Mouse (Mus musculus) layer of hippocampus, adult 2 months (tissue): ENCODE measurements around the gene Ache. TPM values are rescaled to one million over a fixed set of nuclear protein-coding genes. Genes with fewer than 3 reads are reported as not detected.

ENCODE experiments used
- DNase-seq, 2 experiments: peaks; one replicate each; pipeline ENCODE4 v3.0.0; 2022; ENCODE audit warnings: low spot score in 2 of 2
- H3K27ac ChIP-seq: fragments of 200-600 bp; 2 replicates; pipeline ENCODE4 v1.8.1; 2022
- H3K4me3 ChIP-seq: fragments of 200-600 bp; 2 replicates; pipeline ENCODE4 v1.8.1; 2022; ENCODE audit warnings: mild to moderate bottlenecking
- CTCF ChIP-seq: fragments of 200-600 bp; conservative IDR thresholded peaks from 2 replicates; pipeline ENCODE4 v1.8.1; 2022; ENCODE audit warnings: antibody characterized with exemption, mild to moderate bottlenecking, moderate library complexity
- total RNA-seq, 2 experiments: library from RNA; stranded (reverse); gene quantifications; 2 replicates each; pipeline ENCODE4 v1.2.3; 2021

Gene Ache
- total RNA-seq, 2 experiments from 2014 or later = 58.5 to 62.3 TPM

- no peak overlapping the region for H3K4me3 ChIP-seq
- no peak for TF ChIP-seq CTCF
- DNase-seq = no peak
- H3K27ac ChIP-seq = no peak overlapping the region
Observed at GRCm38 (mm10) chr5:137320996-137321395, 33.7 kb downstream of the Ache start.

DNA sequence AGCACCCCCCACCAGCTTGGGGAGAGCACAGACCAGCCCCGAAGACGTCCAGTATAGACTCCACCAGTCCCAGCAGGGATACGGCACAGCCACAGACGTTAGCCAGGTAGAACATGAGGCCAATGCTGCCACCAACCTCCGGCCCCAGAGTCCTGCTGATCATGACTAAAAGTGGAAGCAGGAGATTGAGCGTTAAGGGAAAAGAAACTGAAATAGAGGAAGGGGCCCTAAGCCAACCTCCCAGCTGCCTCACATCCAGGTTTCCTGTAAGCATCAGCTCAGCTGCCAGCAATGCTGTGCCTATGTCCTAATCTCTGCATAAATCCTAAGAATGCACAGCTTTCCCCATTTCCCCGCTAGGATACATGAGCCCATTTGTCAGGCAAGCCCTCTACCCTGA lies 43.6 kb downstream of the Ache start:
- Histone ChIP-seq H3K4me3 (no peak overlapping the region), H3K27ac (no peak overlapping the region)
- TF ChIP-seq CTCF = no peak
- DNase-seq = no peak

DNA sequence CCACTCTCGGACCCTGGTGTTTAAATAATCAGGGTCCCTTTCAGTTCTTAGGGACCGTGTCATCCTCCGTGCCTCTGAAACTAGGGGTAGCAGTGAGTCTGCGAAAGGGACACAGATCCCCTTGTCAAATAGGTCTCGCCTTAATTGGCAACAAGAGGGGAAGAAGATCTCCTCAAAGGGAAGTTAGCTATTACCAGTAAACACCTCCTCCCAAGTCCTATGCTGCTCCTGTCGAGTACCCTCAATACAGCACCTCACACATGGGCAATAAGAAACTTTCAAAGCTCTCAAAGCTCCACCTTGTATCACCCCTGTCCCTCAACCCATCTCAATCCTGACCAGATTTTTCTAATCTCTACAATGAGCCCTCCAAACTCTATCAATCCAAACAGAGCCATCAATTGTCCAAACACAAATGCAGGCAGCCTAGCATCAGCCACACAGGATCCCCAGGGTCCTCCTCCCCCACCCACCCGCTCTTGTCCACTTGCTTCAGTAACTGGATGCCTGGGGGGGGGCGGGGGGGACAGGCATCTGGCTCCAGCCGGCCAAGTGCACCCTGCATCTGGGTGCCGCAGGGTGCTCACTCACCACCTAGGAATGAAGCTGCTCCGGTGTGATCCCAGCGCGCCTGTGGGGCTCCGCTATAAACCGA lies 45.7 kb downstream of the Ache start:
- TF ChIP-seq CTCF = no peak
- Histone ChIP-seq H3K4me3 (peak overlapping the region; percentile 78), H3K27ac (peak overlapping the region; percentile 75)
- no peak for DNase-seq

GRCm38 (mm10) chr5:137333512-137334174 lies 46.3 kb downstream of the Ache start, which contains the start of gene Slc12a9:
TSS of gene Slc12a9 (minus strand) at chr5:137333597.
- peak; percentile 91 to 92 for DNase-seq
- Histone ChIP-seq H3K27ac (peak within 1 kb of the TSS; percentile 75), H3K4me3 (peak within 1 kb of the TSS; percentile 78)
- peak; percentile 88 for TF ChIP-seq CTCF

- no peak for TF ChIP-seq CTCF
- Histone ChIP-seq H3K27ac (no peak overlapping the region), H3K4me3 (no peak overlapping the region; the same call in 1 of the 2 replicates)
- no peak for DNase-seq
Observed at GRCm38 (mm10) chr5:137334317-137334716, 47.0 kb downstream of the Ache start.

DNA sequence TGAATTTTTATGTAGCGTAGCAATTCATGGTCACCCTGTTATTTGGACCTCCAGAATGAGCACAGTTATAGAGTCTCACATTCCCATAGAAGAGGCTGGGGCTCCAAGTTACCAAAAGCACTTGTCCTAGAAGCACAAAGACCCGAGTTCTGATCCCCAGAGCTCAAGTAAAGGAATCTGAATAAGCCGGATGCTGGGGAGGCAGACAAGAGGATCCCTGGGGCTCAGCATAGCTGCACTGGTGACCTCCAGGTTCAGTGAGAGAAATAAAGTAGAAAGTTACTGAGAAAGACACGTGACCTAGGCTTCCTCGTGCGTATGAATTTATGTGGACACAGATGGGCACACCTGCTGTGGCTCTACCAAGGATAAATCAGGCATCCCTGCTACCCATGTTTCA lies 47.7 kb downstream of the Ache start:
- TF ChIP-seq CTCF = no peak
- DNase-seq = no peak
- no peak overlapping the region for H3K27ac ChIP-seq
- H3K4me3 ChIP-seq = no peak overlapping the region

DNA sequence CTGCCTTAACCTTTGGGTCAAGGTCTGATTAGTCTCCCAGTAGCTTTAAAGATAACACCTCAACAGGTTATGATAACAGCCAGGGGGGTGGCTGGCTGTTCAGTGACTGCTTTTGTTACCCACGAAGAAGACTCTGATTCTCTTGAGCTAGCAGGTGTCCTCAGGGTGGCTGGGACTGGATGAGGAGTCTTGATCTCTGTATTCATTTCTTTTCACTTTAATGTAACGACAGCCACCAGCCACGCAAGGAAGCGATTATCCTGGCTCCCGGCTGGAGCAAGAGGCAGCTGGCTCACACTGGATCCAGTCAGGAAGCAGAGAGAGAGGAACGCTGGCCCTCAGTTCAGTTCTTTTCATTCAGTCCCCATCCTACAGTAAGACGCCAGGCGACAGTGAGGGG lies 49.9 kb downstream of the Ache start:
- no peak for TF ChIP-seq CTCF
- DNase-seq = no peak
- H3K27ac ChIP-seq = no peak overlapping the region
- H3K4me3 ChIP-seq = no peak overlapping the region

- peak; percentile 91 to 94 for DNase-seq
- no peak for TF ChIP-seq CTCF
- H3K4me3 ChIP-seq = peak overlapping the region; percentile 63
Observed at GRCm38 (mm10) chr5:137338256-137338655, 50.9 kb downstream of the Ache start.

GRCm38 (mm10) chr5:137338663-137339289 lies 51.5 kb downstream of the Ache start:
- no peak for TF ChIP-seq CTCF
- Histone ChIP-seq H3K4me3 (peak overlapping the region; percentile 63), H3K27ac (peak overlapping the region; percentile 81)
- DNase-seq = no peak

More at GRCm38 (mm10) chr5:137338256-137338655, 50.9 kb downstream of the Ache start:
- peak overlapping the region; percentile 81 for H3K27ac ChIP-seq

GRCm38 (mm10) chr5:137339290-137339979 lies 52.1 kb downstream of the Ache start:
- Histone ChIP-seq H3K4me3 (peak overlapping the region; percentile 63), H3K27ac (peak overlapping the region; percentile 81)
- peak in 1 of 2 experiments; percentile 24 for DNase-seq
- TF ChIP-seq CTCF = no peak

GRCm38 (mm10) chr5:137340222-137340621 lies 52.9 kb downstream of the Ache start:
- DNase-seq = no peak
- no peak for TF ChIP-seq CTCF
- H3K4me3 ChIP-seq = no peak overlapping the region; the same call in 1 of the 2 replicates
- H3K27ac ChIP-seq = peak overlapping the region; percentile 81; the same call in 1 of the 2 replicates

- Histone ChIP-seq H3K27ac (no peak overlapping the region), H3K4me3 (no peak overlapping the region)
- no peak for TF ChIP-seq CTCF
- DNase-seq = no peak
Observed at GRCm38 (mm10) chr5:137342407-137343012, 55.2 kb downstream of the Ache start.
